ENCODE assay signal across 21 mouse cellular contexts in the genomic region with DNA sequence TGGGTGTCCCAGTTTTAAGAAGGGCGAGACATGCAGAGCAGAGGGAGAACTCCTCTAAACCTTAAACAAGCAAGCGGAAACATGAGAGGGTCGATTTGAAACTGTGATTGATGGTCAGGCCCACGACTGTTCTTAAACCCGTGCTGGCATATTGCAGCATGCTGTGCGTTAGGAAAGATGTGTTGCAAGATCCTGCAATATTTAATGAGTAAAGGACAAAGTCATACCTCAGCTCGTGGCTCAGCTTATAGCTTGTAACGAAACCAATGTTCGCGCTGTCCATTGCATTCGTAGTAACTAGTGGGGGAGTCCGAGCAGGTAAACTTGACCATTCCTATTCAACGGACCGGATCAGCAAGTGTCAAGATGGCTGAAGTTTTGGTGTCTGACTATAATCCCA. TPM values are rescaled to one million over a fixed set of nuclear protein-coding genes. Genes with fewer than 3 reads are reported as not detected.
DNase-seq lines count a peak whose midpoint lies in the region; ATAC-seq lines count a peak whose summit lies in the region.
"Had no signal": no experiment of that assay in that cellular context is flagged by ENCODE, and none has a peak within 500 bp of the region (broad histone marks: within the 10 kb centered on the region; RNA-seq: fewer than 3 reads in every experiment).

No protein-coding gene starts in this region.

- H3K4me2 ChIP-seq in liver, embryonic 16.5 days (ENCODE audit: low read depth, low read length): no peak overlapping the region
- H3K4me2 ChIP-seq in liver, embryonic 12.5 days: no peak overlapping the region
- no peak overlapping the region for H3K4me2 ChIP-seq in hindbrain, embryonic 11.5 days (replicated peaks; ENCODE audit: low read depth, low read length)
- H3K4me2 ChIP-seq: embryonic facial prominence, embryonic 12.5 days; forebrain, embryonic 13.5 days; heart, embryonic 12.5 days; hindbrain, embryonic 12.5 days had no signal

- intact Hi-C loops in heart, postnatal 14 days (cut with DNase I): no loop called here

- peak; percentile 61 for DNase-seq in heart, adult 11 months
- DNase-seq in heart, postnatal 14 days: no peak
- DNase-seq in hindbrain, embryonic 11.5 days (ENCODE audit: low spot score): no peak
- no peak for DNase-seq in cerebellum, adult 9-11 months
- DNase-seq: adrenal gland, adult 8-10 months; adrenal gland, postnatal 36 days; cerebellum, adult 2 months; cerebellum, postnatal 25 days; forebrain, postnatal 0 days; gastrocnemius, postnatal 14 days; heart, adult 18-20 months; heart, postnatal 36 days had no signal

- 67% methylated on average over 14 of the region's 14 CpGs for WGBS in liver, embryonic 16.5 days (ENCODE audit: insufficient replicate concordance)
- 80% methylated on average over 14 of the region's 14 CpGs for WGBS in liver, embryonic 12.5 days (ENCODE audit: insufficient replicate concordance)
- WGBS in hindbrain, embryonic 11.5 days: 86% methylated on average over 14 of the region's 14 CpGs

- no peak overlapping the region for H3K9ac ChIP-seq in liver, embryonic 16.5 days (ENCODE audit: low read depth, low read length)
- no peak overlapping the region for H3K9ac ChIP-seq in liver, embryonic 12.5 days
- H3K9ac ChIP-seq in hindbrain, embryonic 11.5 days (ENCODE audit: low read depth, low read length): no peak overlapping the region
- H3K9ac ChIP-seq: embryonic facial prominence, embryonic 12.5 days; forebrain, embryonic 13.5 days; forebrain, postnatal 0 days; heart, embryonic 12.5 days; hindbrain, embryonic 12.5 days had no signal

- peaks cover 4% of the 10 kb centered on the region for H3K27me3 ChIP-seq in liver, embryonic 16.5 days (ENCODE audit: control insufficient read depth, insufficient read depth, low read depth, low read length)
- peaks cover 11% of the 10 kb centered on the region for H3K27me3 ChIP-seq in liver, embryonic 12.5 days (replicated peaks)
- no peaks in the 10 kb centered on the region for H3K27me3 ChIP-seq in hindbrain, embryonic 11.5 days (ENCODE audit: control insufficient read depth, insufficient read depth, low read length)
- H3K27me3 ChIP-seq: embryonic facial prominence, embryonic 12.5 days; heart, embryonic 12.5 days; hindbrain, embryonic 12.5 days had no signal

- no peaks in the 10 kb centered on the region for H3K36me3 ChIP-seq in liver, embryonic 16.5 days (ENCODE audit: control insufficient read depth, insufficient read depth)
- no peaks in the 10 kb centered on the region for H3K36me3 ChIP-seq in liver, embryonic 12.5 days
- H3K36me3 ChIP-seq in hindbrain, embryonic 11.5 days (ENCODE audit: control insufficient read depth, insufficient read depth, low read length): no peaks in the 10 kb centered on the region
- H3K36me3 ChIP-seq: embryonic facial prominence, embryonic 12.5 days; heart, embryonic 12.5 days; hindbrain, embryonic 12.5 days had no signal

- no peaks in the 10 kb centered on the region for H3K9me3 ChIP-seq in liver, embryonic 16.5 days (replicated peaks; ENCODE audit: control insufficient read depth, low read length)
- peaks cover 2% of the 10 kb centered on the region; the same call in 1 of the 2 replicates for H3K9me3 ChIP-seq in liver, embryonic 12.5 days (replicated peaks)
- H3K9me3 ChIP-seq in hindbrain, embryonic 11.5 days (ENCODE audit: control insufficient read depth, low read length): no peaks in the 10 kb centered on the region
- H3K9me3 ChIP-seq: embryonic facial prominence, embryonic 12.5 days had no signal

- no peak overlapping the region for H3K4me3 ChIP-seq in liver, embryonic 16.5 days (ENCODE audit: low read depth, low read length)
- no peak overlapping the region for H3K4me3 ChIP-seq in liver, embryonic 12.5 days
- no peak overlapping the region for H3K4me3 ChIP-seq in hindbrain, embryonic 11.5 days (ENCODE audit: low read depth, low read length)
- H3K4me3 ChIP-seq: embryonic facial prominence, embryonic 12.5 days; forebrain, embryonic 13.5 days; heart, embryonic 12.5 days; hindbrain, embryonic 12.5 days had no signal

- peaks cover 6% of the 10 kb centered on the region for H3K4me1 ChIP-seq in liver, embryonic 16.5 days (ENCODE audit: control insufficient read depth, low read depth, low read length)
- no peaks in the 10 kb centered on the region for H3K4me1 ChIP-seq in liver, embryonic 12.5 days
- no peaks in the 10 kb centered on the region for H3K4me1 ChIP-seq in hindbrain, embryonic 11.5 days (replicated peaks; ENCODE audit: control insufficient read depth, insufficient read depth, low read length)
- H3K4me1 ChIP-seq: hindbrain, embryonic 12.5 days had no signal

- peak overlapping the region; percentile 58 for H3K27ac ChIP-seq in liver, embryonic 16.5 days (ENCODE audit: low read length)
- H3K27ac ChIP-seq in liver, embryonic 12.5 days: no peak overlapping the region
- no peak overlapping the region for H3K27ac ChIP-seq in hindbrain, embryonic 11.5 days (ENCODE audit: low read depth, low read length)
- H3K27ac ChIP-seq: embryonic facial prominence, embryonic 12.5 days; forebrain, embryonic 13.5 days; hindbrain, embryonic 12.5 days had no signal

- ATAC-seq in liver, embryonic 16.5 days (ENCODE audit: low read depth): peak; percentile 75
- ATAC-seq in liver, embryonic 12.5 days: no peak
- peak; percentile 44 for ATAC-seq in granulocyte monocyte progenitor cell, adult 5-6 weeks (replicated peaks; ENCODE audit: poor library complexity, severe bottlenecking)
- ATAC-seq in hindbrain, embryonic 11.5 days (ENCODE audit: low FRiP score): no peak
- ATAC-seq: forebrain, embryonic 13.5 days; forebrain, postnatal 0 days; hindbrain, embryonic 16.5 days; inflammation-experienced regulatory T-cells, adult 6 months had no signal

RNA-seq across cellular contexts. Expression of a gene that starts 4.3 kb away (rescaled TPM):
- total RNA-seq in heart, postnatal 14 days (2021): 10 to 100 TPM; 19.7 to 30.1 TPM
- polyA plus RNA-seq in liver, embryonic 16.5 days (2015; fragmentation: Nextera tagmentation; extraction: Ambion mirVana): 78.4 and 83.8 TPM in 2 replicates
- polyA plus RNA-seq in liver, embryonic 12.5 days (2016; fragmentation: Nextera tagmentation; extraction: Ambion mirVana): 43.1 and 45.1 TPM in 2 replicates
- total RNA-seq in granulocyte monocyte progenitor cell, adult 5-6 weeks (2014; fragmentation: Nextera tagmentation): not detected in 2 replicates
- total RNA-seq in granulocyte monocyte progenitor cell, adult 5-6 weeks (2017): not detected in 2 replicates
- polyA plus RNA-seq in hindbrain, embryonic 11.5 days (2014; fragmentation: Nextera tagmentation; extraction: Ambion mirVana): 36.3 and 39.7 TPM in 2 replicates
- polyA plus RNA-seq: inflammation-experienced regulatory T-cells, adult 6 months had no signal

Comparison
In these comparisons a context has a peak if more than half of its experiments do, and no peak if none do; other contexts are left out.
1. ATAC-seq: peak in liver, embryonic 16.5 days (single experiment) and granulocyte monocyte progenitor cell, adult 5-6 weeks (single experiment); none in liver, embryonic 12.5 days (single experiment) and hindbrain, embryonic 11.5 days (single experiment).